ENCODE assay signal across 9 mouse cellular contexts in the genomic region with DNA sequence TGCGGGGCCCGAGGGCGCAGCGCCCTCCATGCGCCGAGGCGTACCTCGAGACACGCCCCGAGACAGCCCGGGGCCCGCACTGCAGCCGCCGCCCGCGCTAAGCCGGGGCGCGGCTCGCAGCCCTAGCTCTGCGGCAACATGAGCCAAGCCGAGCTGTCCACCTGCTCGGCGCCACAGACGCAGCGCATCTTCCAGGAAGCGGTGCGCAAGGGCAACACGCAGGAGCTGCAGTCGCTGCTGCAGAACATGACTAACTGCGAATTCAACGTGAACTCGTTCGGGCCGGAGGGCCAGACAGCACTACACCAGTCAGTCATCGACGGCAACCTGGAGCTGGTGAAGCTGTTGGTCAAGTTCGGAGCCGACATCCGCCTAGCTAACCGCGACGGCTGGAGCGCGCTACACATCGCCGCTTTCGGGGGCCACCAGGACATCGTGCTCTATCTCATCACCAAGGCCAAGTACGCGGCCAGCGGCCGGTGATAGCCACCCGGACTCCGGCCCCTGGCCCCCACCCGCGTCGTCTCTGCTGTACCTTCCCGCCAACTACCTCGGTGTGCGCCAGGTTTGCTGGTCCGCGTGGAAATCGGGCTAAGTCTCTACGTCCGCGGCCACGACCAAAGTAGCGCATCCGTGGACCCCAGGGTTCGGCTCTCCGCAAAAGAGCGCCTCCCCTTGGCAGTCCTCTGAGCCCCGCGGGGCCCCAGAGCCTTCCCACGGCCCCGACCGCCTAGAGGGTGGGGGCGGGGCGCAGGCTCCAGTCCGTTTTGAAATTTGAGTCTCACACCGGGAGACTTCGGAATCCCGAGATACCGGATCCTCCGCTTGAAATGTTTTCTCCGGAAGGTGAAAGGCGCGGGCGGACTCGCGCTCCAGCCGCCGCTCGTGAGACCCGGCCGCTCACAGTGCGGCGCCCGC. TPM values are rescaled to one million over a fixed set of nuclear protein-coding genes. Genes with fewer than 3 reads are reported as not detected.
DNase-seq lines count a peak whose midpoint lies in the region; ATAC-seq lines count a peak whose summit lies in the region.
"Had no signal": no experiment of that assay in that cellular context is flagged by ENCODE, and none has a peak within 500 bp of the region (broad histone marks: within the 10 kb centered on the region; RNA-seq: fewer than 3 reads in every experiment).

No protein-coding gene starts in this region.

- 0 out of 2 replicates have a peak, but pooled peaks have one; percentile 1 for ATAC-seq in limb, embryonic 15.5 days (ENCODE audit: insufficient number of reproducible peaks, low FRiP score, low TSS enrichment, low read depth)
- ATAC-seq in midbrain, embryonic 16.5 days: peak; percentile 49

- intact Hi-C loops in heart, postnatal 10 days (cut with DNase I): loop anchor here (1.0 to 5.0 kb wide), 2 partner anchors 18 to 39 kb away; no protein-coding TSS in a partner anchor

- peak overlapping the region; percentile 23; the same call in 1 of the 2 replicates for H3K9ac ChIP-seq in limb, embryonic 15.5 days
- H3K9ac ChIP-seq in midbrain, embryonic 16.5 days (ENCODE audit: low read depth, low read length): peak overlapping the region; percentile 74

- H3K4me3 ChIP-seq in limb, embryonic 15.5 days: peak overlapping the region; percentile 50
- peak overlapping the region; percentile 69 for H3K4me3 ChIP-seq in midbrain, embryonic 16.5 days (ENCODE audit: low read depth, low read length)

- H3K27me3 ChIP-seq in limb, embryonic 15.5 days: peaks cover 74% of the 10 kb centered on the region
- H3K27me3 ChIP-seq in midbrain, embryonic 16.5 days (ENCODE audit: control insufficient read depth, insufficient read depth, low read depth, low read length): no peaks in the 10 kb centered on the region; the same call in 1 of the 2 replicates

- peak overlapping the region; percentile 71 for H3K27ac ChIP-seq in limb, embryonic 15.5 days
- H3K27ac ChIP-seq in midbrain, embryonic 16.5 days (ENCODE audit: low read length): peak overlapping the region; percentile 79

- H3K9me3 ChIP-seq in limb, embryonic 15.5 days: no peaks in the 10 kb centered on the region
- H3K9me3 ChIP-seq in midbrain, embryonic 16.5 days (replicated peaks; ENCODE audit: control insufficient read depth, low read length, poor library complexity, severe bottlenecking): no peaks in the 10 kb centered on the region

- H3K36me3 ChIP-seq in limb, embryonic 15.5 days: no peaks in the 10 kb centered on the region
- H3K36me3 ChIP-seq in midbrain, embryonic 16.5 days (ENCODE audit: control insufficient read depth, insufficient read depth, low read length): no peaks in the 10 kb centered on the region

- peaks cover 64% of the 10 kb centered on the region for H3K4me1 ChIP-seq in limb, embryonic 15.5 days
- H3K4me1 ChIP-seq in midbrain, embryonic 16.5 days (ENCODE audit: control insufficient read depth, insufficient read depth, low read length): peaks cover 38% of the 10 kb centered on the region

- H3K4me2 ChIP-seq in limb, embryonic 15.5 days: peak overlapping the region; percentile 84
- H3K4me2 ChIP-seq in midbrain, embryonic 16.5 days (ENCODE audit: low read length): peak overlapping the region; percentile 67

- under 1% methylated on average over 99 of the region's 100 CpGs for whole genome bisulfite sequencing in limb, embryonic 15.5 days
- under 1% methylated on average over 100 of the region's 100 CpGs for WGBS in midbrain, embryonic 16.5 days

- peak; percentile 41 for DNase-seq in adrenal gland, postnatal 14 days
- no peak for DNase-seq in adrenal gland, postnatal 10 days
- peak; percentile 26 to 51 for DNase-seq in CD8-positive naive resting alpha-beta T cell, adult 2 months (ENCODE audit: low read depth in 2 of 2, low spot score in 2 of 2)
- DNase-seq in embryo, embryonic 10.5 days (ENCODE audit: low spot score): peak; percentile 73
- DNase-seq in heart, postnatal 10 days: peak; percentile 57 to 59
- peak; percentile 71 for DNase-seq in testis, postnatal 10 days (ENCODE audit: low spot score)

RNA-seq across cellular contexts. Expression of a gene that starts 0.7 kb away (rescaled TPM):
- total RNA-seq in adrenal gland, postnatal 14 days (2021): 8.7 and 9.5 TPM in 2 replicates
- total RNA-seq in adrenal gland, postnatal 10 days (2021): 10 to 100 TPM; 15.1 to 15.5 TPM
- total RNA-seq in heart, postnatal 10 days (2021): 10 to 100 TPM; 23.9 to 25.1 TPM
- polyA plus RNA-seq in limb, embryonic 15.5 days (2015; fragmentation: Nextera tagmentation; extraction: Ambion mirVana): 28.5 and 33.5 TPM in 2 replicates
- polyA plus RNA-seq in midbrain, embryonic 16.5 days (2015; fragmentation: Nextera tagmentation; extraction: Ambion mirVana): 13.1 and 15.0 TPM in 2 replicates

RNA-seq across cellular contexts. Expression of a gene that starts 15.5 kb away (rescaled TPM):
- total RNA-seq in adrenal gland, postnatal 14 days (2021): 13.9 and 21.3 TPM in 2 replicates
- 10 to 100 TPM; 13.9 to 19.5 TPM for total RNA-seq in adrenal gland, postnatal 10 days (2021)
- 1 to 10 TPM; 5.6 to 6.5 TPM for total RNA-seq in heart, postnatal 10 days (2021)
- polyA plus RNA-seq in limb, embryonic 15.5 days (2015; fragmentation: Nextera tagmentation; extraction: Ambion mirVana): 8.9 and 10.0 TPM in 2 replicates
- polyA plus RNA-seq in midbrain, embryonic 16.5 days (2015; fragmentation: Nextera tagmentation; extraction: Ambion mirVana): 1.2 and 1.4 TPM in 2 replicates

RNA-seq across cellular contexts. Expression of a gene that starts 30.1 kb away (rescaled TPM):
- 41.6 and 47.1 TPM in 2 replicates for total RNA-seq in adrenal gland, postnatal 14 days (2021)
- total RNA-seq in adrenal gland, postnatal 10 days (2021): 10 to 100 TPM; 46.3 to 48.8 TPM
- total RNA-seq in heart, postnatal 10 days (2021): 10 to 100 TPM; 40.7 to 46.0 TPM
- polyA plus RNA-seq in limb, embryonic 15.5 days (2015; fragmentation: Nextera tagmentation; extraction: Ambion mirVana): 114 and 117 TPM in 2 replicates
- 116 and 117 TPM in 2 replicates for polyA plus RNA-seq in midbrain, embryonic 16.5 days (2015; fragmentation: Nextera tagmentation; extraction: Ambion mirVana)

RNA-seq across cellular contexts. Expression of a gene that starts 33.2 kb away (rescaled TPM):
- not detected in 2 replicates for total RNA-seq in adrenal gland, postnatal 14 days (2021)
- total RNA-seq in adrenal gland, postnatal 10 days (2021): not detected
- total RNA-seq in heart, postnatal 10 days (2021): not detected
- not detected in 2 replicates for polyA plus RNA-seq in limb, embryonic 15.5 days (2015; fragmentation: Nextera tagmentation; extraction: Ambion mirVana)
- polyA plus RNA-seq in midbrain, embryonic 16.5 days (2015; fragmentation: Nextera tagmentation; extraction: Ambion mirVana): not detected in 2 replicates

RNA-seq across cellular contexts. Expression of a gene that starts 37.3 kb away (rescaled TPM):
- not detected in 2 replicates for total RNA-seq in adrenal gland, postnatal 14 days (2021)
- total RNA-seq in adrenal gland, postnatal 10 days (2021): not detected
- total RNA-seq in heart, postnatal 10 days (2021): not detected
- 0.81 TPM in 1 of 2 replicates, not detected in the other for polyA plus RNA-seq in limb, embryonic 15.5 days (2015; fragmentation: Nextera tagmentation; extraction: Ambion mirVana)
- polyA plus RNA-seq in midbrain, embryonic 16.5 days (2015; fragmentation: Nextera tagmentation; extraction: Ambion mirVana): 0.43 TPM in 1 of 2 replicates, not detected in the other
- total RNA-seq: left cerebral cortex, adult 18-20 months had no signal
